Mouse (Mus musculus) left cerebral cortex, adult 18-20 months (tissue): ENCODE measurements at regions not wholly inside any gene's neighbourhood (a gene's known extent, or its start where the extent isn't known, plus 50 kb on each side); places are given as distances from the start of the nearest gene placed in this dataset.
"Not testable (repeated sequence)": the region's sequence is repeated elsewhere in the genome, so short reads cannot be mapped to it uniquely, and the experiment has no call there.

Source experiments
- DNase-seq, 2 experiments: peaks; one replicate each; pipeline ENCODE4 v3.0.0; 2021 to 2022; ENCODE audit warnings: low spot score in 2 of 2, mixed read lengths in 1 of 2

- no peak for DNase-seq
Measured at GRCm38 (mm10) chr5:64691406-64692100, 111.6 kb upstream of the Klf3 start.

- no peak for DNase-seq
Measured at GRCm38 (mm10) chr5:64692335-64692734, 110.9 kb upstream of the Klf3 start.

GRCm38 (mm10) chr5:64693616-64694015 is 109.6 kb upstream of the Klf3 start:
- DNase-seq: no peak

- DNase-seq: no peak
Measured at GRCm38 (mm10) chr5:64694606-64695005, 108.6 kb upstream of the Klf3 start.

- no peak for DNase-seq
Measured at GRCm38 (mm10) chr5:64696099-64696498, 107.1 kb upstream of the Klf3 start.

GRCm38 (mm10) chr5:64697466-64697865 is 105.7 kb upstream of the Klf3 start:
- DNase-seq: no peak

- no peak for DNase-seq
Measured at GRCm38 (mm10) chr5:64698458-64699116, 104.6 kb upstream of the Klf3 start.

GRCm38 (mm10) chr5:64700030-64700429 is 103.2 kb upstream of the Klf3 start:
- DNase-seq: no peak

- no peak for DNase-seq
Measured at GRCm38 (mm10) chr5:64701219-64701779, 101.9 kb upstream of the Klf3 start.

GRCm38 (mm10) chr5:64701780-64702231 is 101.4 kb upstream of the Klf3 start:
- peak; percentile 68 to 83 for DNase-seq

- DNase-seq: not testable (repeated sequence)
Measured at GRCm38 (mm10) chr5:64702404-64702803, 100.8 kb upstream of the Klf3 start.

GRCm38 (mm10) chr5:64703091-64703872 is 99.9 kb upstream of the Klf3 start:
- DNase-seq: peak; percentile 38 to 52

GRCm38 (mm10) chr5:64704144-64704543 is 99.0 kb upstream of the Klf3 start:
- peak; percentile 26 to 44 for DNase-seq

- no peak for DNase-seq
Measured at GRCm38 (mm10) chr5:64706586-64706985, 96.6 kb upstream of the Klf3 start.

GRCm38 (mm10) chr5:64709146-64709545 is 94.0 kb upstream of the Klf3 start:
- no peak for DNase-seq

GRCm38 (mm10) chr5:64710236-64710635 is 93.0 kb upstream of the Klf3 start:
- no peak for DNase-seq

- DNase-seq: no peak
Measured at GRCm38 (mm10) chr5:64710968-64711367, 92.2 kb upstream of the Klf3 start.

GRCm38 (mm10) chr5:64714221-64714653 is 89.0 kb upstream of the Klf3 start:
- DNase-seq: no peak

- DNase-seq: no peak
Measured at GRCm38 (mm10) chr5:64714710-64715109, 88.5 kb upstream of the Klf3 start.

- no peak for DNase-seq
Measured at GRCm38 (mm10) chr5:64716551-64716950, 86.6 kb upstream of the Klf3 start.

- no peak for DNase-seq
Measured at GRCm38 (mm10) chr5:64722211-64722610, 81.0 kb upstream of the Klf3 start.

GRCm38 (mm10) chr5:64727847-64728246 is 75.3 kb upstream of the Klf3 start:
- no peak for DNase-seq
